Mouse (Mus musculus): Measurements from ENCODE around the gene Lysmd2.

DNA sequence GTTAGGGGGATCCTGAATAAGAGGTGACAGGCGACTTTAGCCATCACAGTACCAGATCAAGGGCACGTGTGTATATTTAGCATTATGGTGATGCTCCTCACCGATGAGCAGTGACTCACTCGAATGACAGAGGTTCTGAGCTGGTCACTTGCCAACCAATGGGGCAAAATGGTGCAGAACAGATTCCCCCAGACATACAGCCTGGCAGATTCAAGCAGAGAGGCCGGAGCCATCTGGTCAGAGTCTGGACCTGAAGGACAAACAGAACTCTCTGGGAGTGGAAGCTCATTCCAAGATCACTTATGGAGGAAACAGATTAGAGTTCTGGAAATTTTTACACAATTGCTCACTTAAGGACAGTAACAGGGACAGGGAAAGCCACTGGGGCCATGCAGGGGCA is 41.1 kb downstream of the Lysmd2 start:
- TF ChIP-seq HCFC1 (IDR thresholded peaks at IDR 0.05; ENCODE audit: low read depth, low read length) (no peak), POLR2AphosphoS2 (IDR thresholded peaks at IDR 0.05; ENCODE audit: low read length) (no peak), POLR2A (IDR thresholded peaks at IDR 0.05; ENCODE audit: control insufficient read depth in 1 of 2, insufficient read depth in 1 of 2, low read depth in 1 of 2, low read length in 2 of 2, poor library complexity in 1 of 2) (no peak), E2F4 (IDR thresholded peaks at IDR 0.05; ENCODE audit: borderline replicate concordance, low read depth, low read length) (no peak), GATA1 (IDR thresholded peaks at IDR 0.05; ENCODE audit: low read depth, low read length) (no peak), MAX (IDR thresholded peaks at IDR 0.05; ENCODE audit: low read length) (no peak), TAL1 (IDR thresholded peaks at IDR 0.05; ENCODE audit: low read length) (no peak), CTCF (IDR thresholded peaks at IDR 0.05 in 2 of 3, conservative IDR thresholded peaks at IDR 0.05 in 1 of 3; ENCODE audit: control insufficient read depth in 1 of 3, insufficient read depth in 1 of 3, low read depth in 2 of 3, low read length in 3 of 3, poor library complexity in 1 of 3, severe bottlenecking in 1 of 3) (no peak), MYB (IDR thresholded peaks at IDR 0.05; ENCODE audit: low read depth, low read length) (no peak), MYC (IDR thresholded peaks at IDR 0.05; ENCODE audit: low read depth, low read length) (no peak), MXI1 (IDR thresholded peaks at IDR 0.05; ENCODE audit: low read depth, low read length) (no peak)

Data from MEL (cell line).